Comparison of ENCODE assay signal across 20 mouse cellular contexts in the genomic region with DNA sequence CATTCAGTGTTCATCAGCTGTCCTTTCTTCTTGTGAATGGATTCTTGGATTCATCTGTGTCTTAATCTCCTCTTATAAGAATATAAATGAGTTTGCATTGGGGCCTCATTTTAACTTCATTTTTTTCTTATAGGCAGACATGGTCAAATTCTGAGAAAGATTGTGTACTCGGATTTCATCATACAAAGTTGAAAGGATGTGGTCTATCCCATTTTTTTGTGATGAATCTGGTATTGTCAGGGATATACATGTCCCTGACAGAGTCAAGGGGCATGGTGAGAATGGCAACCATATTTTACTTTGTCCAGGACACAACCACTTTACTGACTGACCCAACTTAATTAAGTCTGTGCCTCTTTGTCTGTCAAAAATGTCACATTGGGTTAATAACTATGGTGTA.
DNase-seq lines count a peak whose midpoint lies in the region; ATAC-seq and TF ChIP-seq lines count a peak whose summit lies in the region.
"Had no signal": no experiment of that assay in that cellular context is flagged by ENCODE, and none has a peak within 500 bp of the region (broad histone marks: within the 10 kb centered on the region; RNA-seq: fewer than 3 reads in every experiment).

No protein-coding gene starts in this region.

- no peak overlapping the region for H3K4me3 ChIP-seq in left cerebral cortex, adult 2 months
- no peak overlapping the region for H3K4me3 ChIP-seq in embryonic fibroblast, embryonic 13.5 days (ENCODE audit: insufficient read depth, low read length)
- H3K4me3 ChIP-seq: embryonic facial prominence, embryonic 10.5 days; embryonic facial prominence, embryonic 12.5 days; erythroblast, embryonic 14.5 days; forebrain, embryonic 10.5 days; forebrain, embryonic 12.5 days had no signal

- 0 out of 2 replicates have a peak overlapping the region, but pooled peaks have one; percentile 17 for H3K27ac ChIP-seq in left cerebral cortex, adult 2 months
- H3K27ac ChIP-seq in embryonic fibroblast, embryonic 13.5 days (ENCODE audit: insufficient read depth, low read length) = peak overlapping the region; percentile 85
- H3K27ac ChIP-seq: embryonic facial prominence, embryonic 10.5 days; embryonic facial prominence, embryonic 12.5 days; forebrain, embryonic 10.5 days; forebrain, embryonic 12.5 days had no signal

- DNase-seq in left cerebral cortex, adult 2 months (ENCODE audit: extremely low spot score in 1 of 2, low spot score in 2 of 2) = no peak
- no peak for DNase-seq in left cerebral cortex, adult 11 months (ENCODE audit: low spot score)
- no peak for DNase-seq in layer of hippocampus, adult 9-10 months (ENCODE audit: low spot score)
- DNase-seq: adrenal gland, adult 8-10 months; adrenal gland, postnatal 14 days; adrenal gland, postnatal 36 days; cerebellum, adult 11-12 months; cerebellum, adult 2 months; cerebellum, adult 9-10 months; cerebellum, postnatal 10 days; cerebellum, postnatal 25 days had no signal

- TF ChIP-seq CTCF in left cerebral cortex, adult 2 months (IDR thresholded peaks at IDR 0.05) = no peak
- no peak for TF ChIP-seq CTCF in embryonic fibroblast, embryonic 13.5 days (IDR thresholded peaks at IDR 0.05; ENCODE audit: borderline replicate concordance, insufficient read depth, low read length)

- no peak for TF ChIP-seq POLR2A in embryonic fibroblast, embryonic 13.5 days (IDR thresholded peaks at IDR 0.05; ENCODE audit: low read depth, low read length)

- peaks cover 2% of the 10 kb centered on the region; the same call in 1 of the 2 replicates for H3K4me1 ChIP-seq in embryonic fibroblast, embryonic 13.5 days (ENCODE audit: control insufficient read depth, insufficient read depth, low read length)
- H3K4me1 ChIP-seq: embryonic facial prominence, embryonic 12.5 days; forebrain, embryonic 10.5 days; forebrain, embryonic 12.5 days had no signal

- ATAC-seq in megakaryocyte progenitor cell, adult 5-6 weeks (replicated peaks; ENCODE audit: poor library complexity) = no peak
- ATAC-seq: forebrain, embryonic 14.5 days; forebrain, embryonic 16.5 days had no signal

- intact Hi-C loops in left cerebral cortex, adult 2 months (cut with DNase I) = no loop called here
